Mouse (Mus musculus) lung, postnatal 0 days (tissue): ENCODE measurements around the gene Nr6a1.

Source experiments
- CTCF ChIP-seq: IDR thresholded peaks from 2 replicates; pipeline ENCODE4 v1.5.1; 2016; ENCODE audit warnings: antibody characterized with exemption, mild to moderate bottlenecking
- EP300 ChIP-seq: IDR thresholded peaks from 2 replicates; pipeline ENCODE4 v1.6.1; 2016; ENCODE audit warnings: antibody characterized with exemption, mild to moderate bottlenecking, control low read depth

- TF ChIP-seq CTCF = no peak
- no peak for TF ChIP-seq EP300
Observed at GRCm38 (mm10) chr2:38710304-38711241, 216.9 kb downstream of the Nr6a1 start.
